18 mouse cellular contexts compared by ENCODE assay signal in genomic region chr2:91117585-91118275, GRCm38 (mm10). TPM values are rescaled to one million over a fixed set of nuclear protein-coding genes. Genes with fewer than 3 reads are reported as not detected.
A peak's percentile ranks its signal among the peaks of the same experiment; 100 is the strongest.
DNase-seq lines count a peak whose midpoint lies in the region; ATAC-seq and TF ChIP-seq lines count a peak whose summit lies in the region.
"Had no signal": no experiment of that assay in that cellular context is flagged by ENCODE, and none has a peak within 500 bp of the region (broad histone marks: within the 10 kb centered on the region; RNA-seq: fewer than 3 reads in every experiment).

Gene Mybpc3 (plus strand): TSS chr2:91118144.

- intact Hi-C loops in heart, postnatal 14 days (cut with DNase I): loop anchor here (5.0 to 10.0 kb wide), 4 partner anchors 120 to 360 kb away; partner anchors contain the start of genes Arfgap2 and Ddb2

- H3K4me1 ChIP-seq in cerebellum, adult 2 months (ENCODE audit: control insufficient read depth, insufficient read depth, low read length): peaks cover 53% of the 10 kb centered on the region
- peaks cover 49% of the 10 kb centered on the region for H3K4me1 ChIP-seq in heart, embryonic 12.5 days (replicated peaks)

- H3K4me2 ChIP-seq in heart, embryonic 12.5 days: peak within 1 kb of the TSS; percentile 77
- H3K4me2 ChIP-seq: embryonic facial prominence, embryonic 15.5 days; midbrain, embryonic 11.5 days had no signal

- 57% methylated on average over 11 of the region's 11 CpGs for WGBS in cerebellum, adult 2 months
- WGBS in heart, embryonic 12.5 days: 35% methylated on average over 11 of the region's 11 CpGs

- TF ChIP-seq POLR2A in cerebellum, adult 2 months (IDR thresholded peaks at IDR 0.05; ENCODE audit: borderline replicate concordance, insufficient read depth, low read length): no peak

- peak within 1 kb of the TSS; percentile 93 for H3K9ac ChIP-seq in heart, embryonic 12.5 days
- H3K9ac ChIP-seq: embryonic facial prominence, embryonic 15.5 days; liver, embryonic 14.5 days had no signal

- H3K27ac ChIP-seq in cerebellum, adult 2 months (ENCODE audit: insufficient read depth, low read length): peak within 1 kb of the TSS; percentile 94
- peak within 1 kb of the TSS; percentile 95 for H3K27ac ChIP-seq in heart, embryonic 12.5 days (ENCODE audit: poor library complexity, severe bottlenecking)
- H3K27ac ChIP-seq: embryonic facial prominence, embryonic 15.5 days; forebrain, embryonic 10.5 days; hindbrain, embryonic 10.5 days; hindbrain, postnatal 0 days; kidney, postnatal 0 days; liver, embryonic 14.5 days had no signal

- H3K9me3 ChIP-seq in heart, embryonic 12.5 days (replicated peaks): no peaks in the 10 kb centered on the region
- H3K9me3 ChIP-seq: embryonic facial prominence, embryonic 15.5 days; forebrain, embryonic 10.5 days; hindbrain, embryonic 10.5 days had no signal

- peaks cover 27% of the 10 kb centered on the region for H3K36me3 ChIP-seq in heart, embryonic 12.5 days
- H3K36me3 ChIP-seq: embryonic facial prominence, embryonic 15.5 days; forebrain, embryonic 10.5 days; hindbrain, embryonic 10.5 days had no signal

- ATAC-seq in heart, embryonic 12.5 days (ENCODE audit: insufficient number of reproducible peaks, low FRiP score): peak; percentile 64
- ATAC-seq: hindbrain, postnatal 0 days had no signal

- no peak for DNase-seq in cerebellum, adult 2 months
- no peak for DNase-seq in cerebellum, postnatal 4 days (ENCODE audit: low spot score in 2 of 2)
- DNase-seq in heart, adult 11 months: peak; percentile 96
- peak in 1 of 2 experiments; percentile 52 for DNase-seq in heart, postnatal 14 days
- no peak for DNase-seq in adrenal gland, adult 18-20 months (ENCODE audit: low spot score in 2 of 2)
- DNase-seq in layer of hippocampus, postnatal 14 days (ENCODE audit: low spot score in 2 of 2): no peak
- no peak for DNase-seq in frontal cortex, postnatal 36 days (ENCODE audit: low spot score in 2 of 2)
- DNase-seq: adrenal gland, postnatal 10 days; kidney, adult 11 months; right cerebral cortex, postnatal 4 days had no signal

- TF ChIP-seq CTCF in cerebellum, adult 2 months (IDR thresholded peaks at IDR 0.05; ENCODE audit: borderline replicate concordance, insufficient read depth, low read depth, low read length): no peak

- H3K4me3 ChIP-seq in cerebellum, adult 2 months (replicated peaks; ENCODE audit: insufficient read depth, low read depth, low read length): no peak within 1 kb of the TSS
- peak within 1 kb of the TSS; percentile 71 for H3K4me3 ChIP-seq in heart, embryonic 12.5 days
- H3K4me3 ChIP-seq: embryonic facial prominence, embryonic 15.5 days; forebrain, embryonic 10.5 days; hindbrain, embryonic 10.5 days had no signal

- no peaks in the 10 kb centered on the region for H3K27me3 ChIP-seq in cerebellum, adult 2 months (ENCODE audit: control insufficient read depth, insufficient read depth, low read length)
- no peaks in the 10 kb centered on the region for H3K27me3 ChIP-seq in heart, embryonic 12.5 days (replicated peaks)
- H3K27me3 ChIP-seq: embryonic facial prominence, embryonic 15.5 days had no signal

RNA-seq across cellular contexts. Expression of gene Mybpc3, which starts in this region (rescaled TPM):
- 39.6 and 51.4 TPM in 2 replicates for polyA plus RNA-seq in cerebellum, adult 2 months (2012; rRNA removed)
- polyA plus RNA-seq in heart, embryonic 12.5 days (2016; fragmentation: Nextera tagmentation; extraction: Ambion mirVana): 1,039 and 1,047 TPM in 2 replicates
- total RNA-seq in heart, postnatal 14 days (2021): 1,000 to 10,000 TPM; 1,701 to 1,920 TPM
- under 1 TPM; 0.07 to 0.19 TPM for total RNA-seq in adrenal gland, adult 18-20 months (2021)
- total RNA-seq in layer of hippocampus, postnatal 14 days (2021): under 1 TPM; 0.48 to 0.62 TPM
- polyA plus RNA-seq: forebrain, embryonic 10.5 days; hindbrain, embryonic 10.5 days; midbrain, embryonic 11.5 days had no signal

Comparison
In these comparisons a context has a peak if more than half of its experiments do, and no peak if none do; other contexts are left out.
1. RNA of gene Mybpc3 (total RNA-seq): 1,701 to 1,920 TPM in heart, postnatal 14 days; 0.48 to 0.62 TPM in layer of hippocampus, postnatal 14 days and 0.07 to 0.19 TPM in adrenal gland, adult 18-20 months; every median in the first group is over 1,000 times any median in the second.
2. RNA of gene Mybpc3 (polyA plus RNA-seq): 1,039 to 1,047 TPM in heart, embryonic 12.5 days; 39.6 to 51.4 TPM in cerebellum, adult 2 months; every median in the first group is over 10 times any median in the second.